Mouse (Mus musculus) embryonic fibroblast, embryonic 13.5 days (primary cell): ENCODE results near the gene Mrm3. TPM values are rescaled to one million over a fixed set of nuclear protein-coding genes. Genes with fewer than 3 reads are reported as not detected.

ENCODE experiments used
- H3K27ac ChIP-seq: 2 replicates; pipeline ENCODE4 v1.5.1; 2012; ENCODE audit warnings: low read length, control low read depth, inconsistent platforms; ENCODE audit not compliant: insufficient read depth
- H3K4me1 ChIP-seq: 2 replicates; pipeline ENCODE4 v1.6.1; 2011; ENCODE audit warnings: low read length; ENCODE audit not compliant: control insufficient read depth, insufficient read depth
- H3K4me3 ChIP-seq: 2 replicates; pipeline ENCODE4 v1.5.1; 2011; ENCODE audit warnings: mild to moderate bottlenecking, control low read depth, low read length; ENCODE audit not compliant: insufficient read depth
- CTCF ChIP-seq: IDR thresholded peaks from 2 replicates; pipeline ENCODE4 v1.5.1; 2011; ENCODE audit warnings: mild to moderate bottlenecking, control low read depth, low read length, moderate library complexity, borderline replicate concordance; ENCODE audit not compliant: insufficient read depth
- POLR2A ChIP-seq: IDR thresholded peaks from 2 replicates; pipeline ENCODE4 v1.6.1; 2011; ENCODE audit warnings: low read depth, mild to moderate bottlenecking, control low read depth, low read length, moderate library complexity
- polyA plus RNA-seq: library from polyadenylated mRNA; stranded (reverse); fragments of >200 nt; gene quantifications from 2 replicates; pipeline ENCODE4 v1.2.4, GENCODE M21; 2011; ENCODE audit warnings: low read depth; ENCODE audit not compliant: missing spikeins, insufficient read length

The Mrm3 gene
- polyA plus RNA-seq, 1 experiment = 6.1 TPM

DNA sequence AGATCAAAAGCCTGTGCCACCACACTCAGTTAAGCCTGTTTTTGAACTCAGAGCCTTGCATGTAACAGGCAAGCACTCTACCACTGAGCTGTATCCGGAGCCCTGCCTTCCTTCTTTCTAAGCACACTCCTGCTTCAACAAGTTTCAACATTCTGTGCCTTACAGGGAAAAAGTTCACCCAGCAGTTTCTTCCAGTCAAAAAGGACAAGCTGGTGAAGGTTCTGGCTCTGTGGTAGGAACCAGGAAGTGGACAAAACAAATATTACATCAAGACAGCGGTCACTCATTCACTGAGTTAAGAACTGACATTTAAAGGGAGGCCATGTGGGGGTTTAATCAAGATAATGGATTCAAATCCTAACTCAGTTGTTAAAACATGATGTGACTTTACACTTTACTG, 28.5 kb upstream of the Mrm3 start:
- Histone ChIP-seq H3K27ac (no peak overlapping the region), H3K4me3 (no peak overlapping the region), H3K4me1 (no peaks in the 10 kb centered on the region)
- TF ChIP-seq CTCF (no peak), POLR2A (no peak)

DNA sequence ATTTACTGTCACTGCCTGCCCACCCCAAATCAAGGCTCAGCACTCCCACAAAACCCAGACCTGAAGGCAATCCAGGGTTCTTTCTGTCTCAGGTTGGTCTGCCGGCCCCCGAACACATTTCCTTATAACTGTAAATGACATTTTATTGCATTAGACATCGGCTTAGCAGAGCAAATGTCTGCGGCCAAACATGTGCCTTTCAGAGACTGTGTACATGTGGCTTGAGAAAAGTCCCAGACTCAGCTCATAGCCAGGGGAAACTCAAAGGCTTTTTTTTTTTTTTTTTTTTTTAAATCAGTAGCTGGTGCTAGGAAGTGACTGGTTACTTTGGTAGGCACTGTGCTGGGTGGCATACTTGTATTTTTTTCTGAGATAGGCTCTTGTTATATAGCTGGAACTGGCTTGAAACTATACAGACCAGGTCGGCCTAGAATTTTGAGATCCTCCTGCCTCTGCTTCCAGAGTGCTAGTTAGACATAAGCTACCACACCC, 27.4 kb upstream of the Mrm3 start:
- peak overlapping the region; percentile 81 for H3K4me3 ChIP-seq
- no peak overlapping the region for H3K27ac ChIP-seq
- no peak for TF ChIP-seq CTCF
- no peak for TF ChIP-seq POLR2A
- no peaks in the 10 kb centered on the region for H3K4me1 ChIP-seq

DNA sequence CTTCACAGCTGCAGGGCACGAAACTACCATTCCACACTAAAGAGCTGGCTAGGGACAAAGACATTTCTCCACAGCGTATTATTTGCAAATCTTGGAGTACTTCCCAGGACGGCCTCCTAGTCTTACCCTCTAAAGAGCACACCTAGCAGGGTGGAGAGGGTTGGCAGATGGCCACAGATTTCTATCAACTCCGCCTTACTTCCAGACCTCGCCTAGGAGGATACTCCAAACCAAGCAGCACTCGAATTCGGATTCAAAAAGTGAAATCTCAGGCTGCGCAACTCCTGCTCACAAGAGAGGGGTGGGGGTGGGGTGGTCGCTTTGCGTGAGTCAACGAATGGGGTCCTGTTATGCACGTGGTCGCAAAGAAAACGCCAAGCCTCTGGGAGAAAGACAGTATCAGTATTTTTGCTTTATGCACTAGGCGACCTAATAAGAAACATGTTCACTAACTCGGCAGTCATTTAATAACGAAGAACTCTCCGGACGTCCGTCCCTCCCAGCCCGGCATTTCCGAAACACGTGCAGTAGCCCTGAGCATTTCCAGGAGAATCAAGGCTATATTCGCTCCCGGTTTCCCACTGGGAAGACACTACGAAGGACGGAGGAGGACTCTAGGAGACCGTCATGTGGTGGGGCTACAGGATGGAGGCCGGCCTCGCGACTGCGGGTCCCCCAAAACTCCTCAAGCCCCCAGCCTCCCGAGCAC, 26.7 kb upstream of the Mrm3 start:
- Histone ChIP-seq H3K4me1 (no peaks in the 10 kb centered on the region), H3K27ac (peak overlapping the region; percentile 48), H3K4me3 (peak overlapping the region; percentile 81)
- TF ChIP-seq POLR2A = no peak
- TF ChIP-seq CTCF = no peak

DNA sequence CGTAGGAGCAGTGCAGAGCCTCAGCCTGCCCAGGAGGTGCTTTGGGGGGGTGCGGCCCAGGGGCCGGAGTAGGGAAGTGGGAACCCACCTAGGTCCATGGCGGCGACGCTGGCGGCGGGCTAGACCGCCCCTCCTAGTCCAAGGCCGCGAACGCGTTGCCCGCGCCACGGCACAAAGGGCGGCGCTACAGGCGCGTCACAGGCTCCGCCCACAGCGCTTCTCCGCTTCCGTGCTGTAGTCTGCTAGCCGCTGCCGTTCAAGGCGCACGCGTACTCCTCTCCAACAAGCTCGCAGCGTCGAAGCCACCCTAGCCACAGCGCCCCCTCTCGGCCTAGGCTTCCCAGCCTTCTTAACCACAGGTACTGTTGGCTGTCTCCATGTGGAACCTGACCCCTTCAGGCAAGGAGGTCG, 26.1 kb upstream of the Mrm3 start, which contains the start of the genes Dbil5 and Gemin4:
Gene Dbil5, plus strand, starts transcription at position 219 of the 411 bp plus-strand sequence.
Gene Gemin4, minus strand, starts transcription at position 275 of the 411 bp plus-strand sequence.
- peak; percentile 88 for TF ChIP-seq POLR2A
- TF ChIP-seq CTCF = peak; percentile 99
- H3K27ac ChIP-seq = peak within 1 kb of the TSS; percentile 48
- no peaks in the 10 kb centered on the region for H3K4me1 ChIP-seq
- peak within 1 kb of the TSS; percentile 81 for H3K4me3 ChIP-seq

DNA sequence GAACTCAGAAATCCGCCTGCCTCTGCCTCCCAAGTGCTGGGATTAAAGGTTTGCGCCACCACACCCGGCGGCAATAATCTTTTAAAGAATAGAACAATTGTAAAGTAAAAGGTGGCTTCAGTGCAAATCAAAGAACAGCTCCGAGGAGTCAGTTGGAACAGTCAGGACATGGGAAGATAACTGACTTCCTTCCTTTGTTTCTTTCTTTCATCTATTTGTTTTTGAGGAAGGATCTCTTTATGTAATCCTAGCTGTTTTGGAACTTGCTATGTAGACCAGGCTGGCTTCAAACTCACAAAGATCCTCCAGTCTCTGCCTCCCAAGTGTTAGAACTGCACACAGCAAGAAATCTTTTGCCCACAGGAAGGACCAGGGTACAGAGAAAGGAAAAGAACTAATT, 18.9 kb upstream of the Mrm3 start:
- no peaks in the 10 kb centered on the region for H3K4me1 ChIP-seq
- no peak overlapping the region for H3K27ac ChIP-seq
- TF ChIP-seq CTCF (no peak), POLR2A (no peak)
- H3K4me3 ChIP-seq = no peak overlapping the region

DNA sequence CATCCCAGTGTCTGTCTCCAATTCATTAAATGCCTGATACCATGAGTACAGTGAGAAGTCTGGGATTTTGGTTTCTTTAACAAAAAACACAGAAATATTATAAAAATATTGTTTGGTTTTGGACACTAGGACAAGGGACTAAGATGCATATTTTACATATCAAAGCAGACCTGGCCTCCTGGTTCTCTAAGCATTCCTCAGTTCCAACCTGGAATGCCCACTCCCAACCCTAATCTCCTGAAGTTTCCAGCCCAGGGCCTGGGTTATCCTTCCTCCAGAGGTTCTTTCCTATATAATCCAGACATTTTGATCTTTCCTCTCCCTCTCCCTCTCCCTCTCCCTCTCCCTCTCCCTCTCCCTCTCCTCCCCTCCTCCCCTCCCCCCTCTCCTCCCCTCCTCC, 18.5 kb upstream of the Mrm3 start:
- TF ChIP-seq CTCF = no peak
- Histone ChIP-seq H3K4me1 (no peaks in the 10 kb centered on the region), H3K4me3 (no peak overlapping the region), H3K27ac (no peak overlapping the region)

DNA sequence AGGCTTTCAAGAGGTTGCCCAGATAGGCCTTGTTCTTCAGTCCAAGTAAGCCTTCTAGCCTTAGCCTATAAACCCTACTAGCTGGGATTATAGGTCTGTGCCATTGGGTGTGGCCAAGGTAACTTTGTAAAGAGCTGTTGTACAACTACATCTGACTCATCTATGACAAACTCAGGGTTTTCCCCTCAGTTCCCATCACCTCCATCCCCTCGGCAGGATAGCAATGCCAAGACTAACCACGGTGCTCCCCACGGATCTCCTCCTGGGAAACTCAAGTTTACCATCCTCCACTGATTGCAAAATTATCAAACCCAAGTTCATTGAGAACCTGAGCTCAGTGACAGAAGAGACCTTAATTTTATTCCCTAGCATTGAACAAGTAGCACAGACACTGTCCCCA, 7.4 kb upstream of the Mrm3 start:
- no peak overlapping the region for H3K4me3 ChIP-seq
- no peak for TF ChIP-seq CTCF
- no peak for TF ChIP-seq POLR2A
- no peaks in the 10 kb centered on the region for H3K4me1 ChIP-seq
- H3K27ac ChIP-seq = no peak overlapping the region

DNA sequence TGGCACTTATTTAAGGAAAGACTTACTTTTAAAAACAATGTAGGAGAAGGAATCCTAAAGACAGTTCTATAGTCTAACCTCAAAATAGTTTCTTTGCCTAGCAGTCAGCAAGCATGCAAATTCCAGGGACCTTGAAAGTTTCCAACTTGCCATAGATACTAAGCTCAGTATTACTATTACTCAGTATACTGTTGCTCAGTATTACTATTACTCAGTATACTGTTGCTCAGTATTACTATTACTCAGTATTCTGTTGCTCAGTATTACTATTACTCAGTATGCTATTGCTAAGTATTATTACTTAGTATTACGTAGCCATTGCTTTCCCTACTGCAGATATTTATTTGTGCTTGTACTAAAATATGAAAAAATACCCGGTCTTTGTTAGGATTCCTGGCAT, 3.8 kb upstream of the Mrm3 start:
- Histone ChIP-seq H3K4me3 (no peak overlapping the region), H3K27ac (no peak overlapping the region), H3K4me1 (peaks cover 2% of the 10 kb centered on the region; the same call in 1 of the 2 replicates)
- TF ChIP-seq POLR2A (no peak), CTCF (no peak)

DNA sequence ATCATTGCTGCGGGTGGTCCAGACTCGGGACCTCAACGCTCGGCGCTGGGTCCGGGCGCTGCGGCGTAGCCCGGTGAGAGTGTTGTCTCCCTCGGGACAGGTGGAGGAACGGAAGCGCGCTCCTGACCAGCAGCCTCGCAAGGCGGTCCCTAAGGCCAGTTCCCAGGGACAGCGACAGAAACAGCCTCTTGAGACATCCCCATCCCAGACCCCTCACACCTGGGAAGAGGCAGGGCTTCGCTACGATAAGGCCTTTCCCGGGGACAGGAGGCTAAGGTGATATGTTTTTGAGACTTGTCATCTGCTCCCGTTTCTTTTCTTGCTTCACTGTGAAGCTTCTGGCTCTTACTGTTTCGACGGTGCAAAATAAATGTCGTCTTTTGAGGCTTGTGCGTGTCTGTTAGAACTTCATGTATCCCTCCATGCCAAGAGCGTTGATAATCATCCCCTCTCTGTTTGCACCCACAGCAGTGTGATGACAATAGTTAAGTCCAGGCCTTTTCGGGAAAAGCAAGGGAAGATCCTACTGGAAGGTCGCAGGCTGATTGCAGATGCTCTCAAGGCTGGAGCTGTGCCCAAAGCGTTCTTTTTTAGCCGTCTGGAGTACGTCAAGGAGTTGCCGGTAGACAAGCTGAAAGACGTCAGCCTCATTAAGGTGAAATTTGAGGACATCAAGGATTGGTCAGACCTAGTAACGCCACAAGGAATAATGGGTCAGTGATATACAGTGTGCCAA, 464 bp downstream of the Mrm3 start:
- no peak overlapping the region for H3K27ac ChIP-seq
- peaks cover 2% of the 10 kb centered on the region; the same call in 1 of the 2 replicates for H3K4me1 ChIP-seq
- no peak for TF ChIP-seq CTCF
- no peak; the same call in 1 of the 2 replicates for TF ChIP-seq POLR2A
- H3K4me3 ChIP-seq = peak overlapping the region; percentile 95

DNA sequence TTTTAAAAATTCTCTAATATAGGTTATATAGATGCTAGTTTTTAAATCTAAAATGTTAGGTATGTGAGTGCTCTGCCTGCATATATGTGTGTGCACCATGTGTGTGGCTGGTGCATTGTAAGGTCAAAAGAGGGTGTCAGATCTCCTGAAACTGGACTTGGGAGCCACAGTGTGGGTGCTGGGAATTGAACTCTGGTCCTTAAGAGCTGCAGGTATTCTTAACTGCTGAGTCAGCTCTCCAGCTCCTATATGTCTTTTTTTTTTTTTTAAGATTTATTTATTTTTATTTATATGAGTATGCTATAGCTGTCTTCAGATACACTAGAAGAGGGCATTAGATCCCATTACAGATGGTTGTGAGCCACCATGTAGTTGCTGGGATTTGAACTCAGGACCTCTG, 2.9 kb downstream of the Mrm3 start:
- Histone ChIP-seq H3K4me3 (no peak overlapping the region), H3K4me1 (peaks cover 2% of the 10 kb centered on the region; the same call in 1 of the 2 replicates), H3K27ac (no peak overlapping the region)
- TF ChIP-seq CTCF (no peak), POLR2A (no peak)
